Mouse (Mus musculus) erythroblast, embryonic 14.5 days (primary cell): ENCODE results near the gene Gria4.

ENCODE experiments used
- GATA1 ChIP-seq: IDR thresholded peaks from 2 replicates; pipeline ENCODE4 v1.6.1; 2012; ENCODE audit warnings: low read length, inconsistent platforms, mixed read lengths
- TAL1 ChIP-seq: IDR thresholded peaks from 3 replicates; pipeline ENCODE4 v1.6.1; 2012; ENCODE audit warnings: low read length, inconsistent platforms, mixed read lengths

- TF ChIP-seq GATA1 (no peak), TAL1 (no peak)
Measured at GRCm38 (mm10) chr9:4458193-4458592, 337.8 kb downstream of the Gria4 start.
